Mouse (Mus musculus): ENCODE data around the gene 2310079G19Rik. TPM values are rescaled to one million over a fixed set of nuclear protein-coding genes. Genes with fewer than 3 reads are reported as not detected.

Gene 2310079G19Rik
- total and polyA plus RNA-seq, 3 experiments: 0.27 TPM; not detected in 2

DNA sequence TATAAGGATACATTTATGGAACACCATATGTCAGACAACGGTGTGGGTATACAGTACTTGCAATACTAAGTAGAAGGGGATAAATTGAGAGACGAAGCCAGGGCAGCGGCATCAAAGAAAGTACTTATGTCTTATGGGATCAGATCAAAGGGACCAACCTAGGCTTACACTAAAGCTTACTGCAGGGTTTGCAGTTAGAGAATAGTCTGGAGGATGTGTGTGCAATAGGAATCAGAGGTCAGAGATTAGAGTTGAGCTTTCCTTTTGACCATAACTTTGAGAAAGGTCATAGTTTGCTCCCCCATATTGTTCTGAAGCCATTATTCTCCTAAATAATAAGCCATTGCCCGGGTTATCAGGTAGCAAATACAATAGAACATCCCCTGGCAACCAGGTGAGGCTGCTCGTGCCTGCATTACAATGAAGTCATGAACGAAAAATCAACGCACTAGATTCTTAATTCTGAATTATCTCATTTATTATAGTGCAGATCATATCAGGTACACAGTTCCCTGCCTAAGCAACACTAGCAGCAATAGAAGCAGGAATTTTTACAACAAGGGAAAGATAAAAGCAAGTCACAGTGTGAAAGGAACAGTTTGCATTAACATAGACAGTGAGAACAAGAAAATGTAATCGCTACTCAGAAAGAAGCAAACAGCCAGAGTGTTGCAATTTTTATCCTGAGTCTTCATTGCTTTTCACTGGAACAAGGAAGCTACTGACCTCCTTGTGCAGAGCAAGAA lies 19.1 kb upstream of the 2310079G19Rik start:
- DNase-seq (ENCODE audit: low spot score): no peak
- no peak overlapping the region for H3K4me3 ChIP-seq (ENCODE audit: low read depth, low read length)
- H3K36me3 ChIP-seq (replicated peaks): no peaks in the 10 kb centered on the region
- no peaks in the 10 kb centered on the region for H3K27me3 ChIP-seq (ENCODE audit: insufficient read depth, low read length)
- H3K4me1 ChIP-seq (ENCODE audit: insufficient read depth, low read depth, low read length): no peaks in the 10 kb centered on the region
- ATAC-seq (ENCODE audit: extremely low read depth, insufficient number of reproducible peaks, low FRiP score, poor library complexity, severe bottlenecking): no peak
- TF ChIP-seq GATA1 (IDR thresholded peaks at IDR 0.05; ENCODE audit: borderline replicate concordance, low read length) (no peak), CTCF (IDR thresholded peaks at IDR 0.05; ENCODE audit: low read depth, low read length) (no peak), GATA2 (IDR thresholded peaks at IDR 0.05; ENCODE audit: borderline replicate concordance, low read depth, low read length) (no peak), TAL1 (conservative IDR thresholded peaks at IDR 0.05; ENCODE audit: low read depth, low read length) (no peak), POLR2AphosphoS5 (IDR thresholded peaks at IDR 0.05; ENCODE audit: insufficient replicate concordance, low read depth, low read length) (no peak)
- peaks cover 22% of the 10 kb centered on the region for H3K9me3 ChIP-seq (replicated peaks)

DNA sequence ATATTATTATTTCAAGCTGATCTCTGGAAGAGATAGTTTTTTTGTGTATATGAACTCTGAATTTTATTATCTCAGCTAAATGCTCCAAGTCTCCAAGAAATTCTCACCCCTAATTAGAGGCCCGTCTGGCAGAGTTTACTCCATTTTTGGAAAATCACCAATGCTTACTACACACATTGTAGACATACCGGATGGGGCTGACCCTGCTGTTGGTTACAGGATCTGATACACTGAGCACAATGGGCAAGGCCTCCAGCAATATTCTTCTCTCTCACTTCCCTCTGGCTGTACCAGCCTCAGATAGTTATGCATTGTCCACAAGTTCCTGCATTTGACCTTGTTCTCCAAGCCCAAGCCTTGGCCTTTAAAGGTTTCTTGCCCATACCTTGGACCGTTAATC lies 12.6 kb upstream of the 2310079G19Rik start:
- no peak overlapping the region for H3K4me3 ChIP-seq (ENCODE audit: low read depth, low read length)
- H3K27me3 ChIP-seq (ENCODE audit: insufficient read depth, low read length): no peaks in the 10 kb centered on the region
- TF ChIP-seq CTCF (IDR thresholded peaks at IDR 0.05; ENCODE audit: low read depth, low read length) (no peak), TAL1 (conservative IDR thresholded peaks at IDR 0.05; ENCODE audit: low read depth, low read length) (no peak), GATA2 (IDR thresholded peaks at IDR 0.05; ENCODE audit: borderline replicate concordance, low read depth, low read length) (no peak), GATA1 (IDR thresholded peaks at IDR 0.05; ENCODE audit: borderline replicate concordance, low read length) (no peak), POLR2AphosphoS5 (IDR thresholded peaks at IDR 0.05; ENCODE audit: insufficient replicate concordance, low read depth, low read length) (no peak)
- no peaks in the 10 kb centered on the region for H3K4me1 ChIP-seq (ENCODE audit: insufficient read depth, low read depth, low read length)
- H3K36me3 ChIP-seq (replicated peaks): no peaks in the 10 kb centered on the region
- DNase-seq (ENCODE audit: low spot score) (no peak), ATAC-seq (ENCODE audit: extremely low read depth, insufficient number of reproducible peaks, low FRiP score, poor library complexity, severe bottlenecking) (no peak)
- peaks cover 12% of the 10 kb centered on the region for H3K9me3 ChIP-seq (replicated peaks)

DNA sequence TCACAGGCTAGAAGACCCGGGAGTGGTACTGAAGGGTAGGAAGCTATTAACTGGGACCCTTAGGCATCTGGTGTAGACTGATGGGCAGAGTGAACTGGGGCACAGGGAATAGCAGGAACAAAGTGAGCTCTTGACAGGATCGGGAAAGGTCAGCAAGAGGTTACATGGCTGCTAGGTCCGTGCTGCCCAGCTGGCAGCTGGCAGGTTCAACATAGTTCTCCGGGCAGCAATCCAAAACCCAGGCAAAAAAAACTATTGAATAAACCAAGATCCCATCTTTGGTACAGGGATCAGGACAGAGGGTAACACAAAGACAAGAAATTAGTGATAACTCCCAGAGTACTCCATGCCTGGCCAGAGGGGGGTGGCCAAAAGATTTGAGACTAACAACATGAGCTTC lies 7.7 kb upstream of the 2310079G19Rik start:
- TF ChIP-seq CTCF (IDR thresholded peaks at IDR 0.05; ENCODE audit: low read depth, low read length) (no peak), POLR2AphosphoS5 (IDR thresholded peaks at IDR 0.05; ENCODE audit: insufficient replicate concordance, low read depth, low read length) (no peak), GATA2 (IDR thresholded peaks at IDR 0.05; ENCODE audit: borderline replicate concordance, low read depth, low read length) (no peak), TAL1 (conservative IDR thresholded peaks at IDR 0.05; ENCODE audit: low read depth, low read length) (no peak), GATA1 (IDR thresholded peaks at IDR 0.05; ENCODE audit: borderline replicate concordance, low read length) (no peak)
- ATAC-seq (ENCODE audit: extremely low read depth, insufficient number of reproducible peaks, low FRiP score, poor library complexity, severe bottlenecking): no peak
- no peak overlapping the region for H3K4me3 ChIP-seq (ENCODE audit: low read depth, low read length)
- H3K9me3 ChIP-seq (replicated peaks): peaks cover 9% of the 10 kb centered on the region
- no peaks in the 10 kb centered on the region for H3K27me3 ChIP-seq (ENCODE audit: insufficient read depth, low read length)
- no peaks in the 10 kb centered on the region for H3K4me1 ChIP-seq (ENCODE audit: insufficient read depth, low read depth, low read length)
- no peaks in the 10 kb centered on the region for H3K36me3 ChIP-seq (replicated peaks)
- DNase-seq (ENCODE audit: low spot score): no peak

- no peaks in the 10 kb centered on the region for H3K27me3 ChIP-seq (ENCODE audit: insufficient read depth, low read length)
- H3K9me3 ChIP-seq (replicated peaks): peaks cover 18% of the 10 kb centered on the region
- no peak for TF ChIP-seq CTCF (IDR thresholded peaks at IDR 0.05; ENCODE audit: low read depth, low read length)
- no peak for TF ChIP-seq POLR2AphosphoS5 (IDR thresholded peaks at IDR 0.05; ENCODE audit: insufficient replicate concordance, low read depth, low read length)
- TF ChIP-seq GATA1 (IDR thresholded peaks at IDR 0.05; ENCODE audit: borderline replicate concordance, low read length): no peak
- TF ChIP-seq GATA2 (IDR thresholded peaks at IDR 0.05; ENCODE audit: borderline replicate concordance, low read depth, low read length): no peak
- TF ChIP-seq TAL1 (conservative IDR thresholded peaks at IDR 0.05; ENCODE audit: low read depth, low read length): no peak
- H3K4me1 ChIP-seq (ENCODE audit: insufficient read depth, low read depth, low read length): no peaks in the 10 kb centered on the region
- no peaks in the 10 kb centered on the region for H3K36me3 ChIP-seq (replicated peaks)
- ATAC-seq (ENCODE audit: extremely low read depth, insufficient number of reproducible peaks, low FRiP score, poor library complexity, severe bottlenecking): no peak
- no peak for DNase-seq (ENCODE audit: low spot score)
- H3K4me3 ChIP-seq (ENCODE audit: low read depth, low read length): no peak overlapping the region
Observed at GRCm38 (mm10) chr16:88631474-88631873, 4.0 kb upstream of the 2310079G19Rik start.

GRCm38 (mm10) chr16:88612712-88613111 lies 14.8 kb downstream of the 2310079G19Rik start:
- Histone ChIP-seq H3K4me3 (ENCODE audit: low read depth, low read length) (no peak overlapping the region), H3K36me3 (replicated peaks) (no peaks in the 10 kb centered on the region), H3K27me3 (ENCODE audit: insufficient read depth, low read length) (no peaks in the 10 kb centered on the region), H3K9me3 (replicated peaks) (peaks cover 6% of the 10 kb centered on the region), H3K4me1 (ENCODE audit: insufficient read depth, low read depth, low read length) (no peaks in the 10 kb centered on the region)
- ATAC-seq (ENCODE audit: extremely low read depth, insufficient number of reproducible peaks, low FRiP score, poor library complexity, severe bottlenecking): no peak
- TF ChIP-seq GATA1 (IDR thresholded peaks at IDR 0.05; ENCODE audit: borderline replicate concordance, low read length) (no peak), TAL1 (conservative IDR thresholded peaks at IDR 0.05; ENCODE audit: low read depth, low read length) (no peak), CTCF (IDR thresholded peaks at IDR 0.05; ENCODE audit: low read depth, low read length) (no peak), POLR2AphosphoS5 (IDR thresholded peaks at IDR 0.05; ENCODE audit: insufficient replicate concordance, low read depth, low read length) (no peak), GATA2 (IDR thresholded peaks at IDR 0.05; ENCODE audit: borderline replicate concordance, low read depth, low read length) (no peak)
- no peak for DNase-seq (ENCODE audit: low spot score)

- TF ChIP-seq POLR2AphosphoS5 (IDR thresholded peaks at IDR 0.05; ENCODE audit: insufficient replicate concordance, low read depth, low read length): no peak
- no peak for TF ChIP-seq GATA2 (IDR thresholded peaks at IDR 0.05; ENCODE audit: borderline replicate concordance, low read depth, low read length)
- H3K27me3 ChIP-seq (ENCODE audit: insufficient read depth, low read length): no peaks in the 10 kb centered on the region
Observed at GRCm38 (mm10) chr16:88611922-88612321, 15.5 kb downstream of the 2310079G19Rik start, which contains the start of gene Krtap24-1. Krtap24-1 (minus strand) TSS chr16:88612279.

More at GRCm38 (mm10) chr16:88611922-88612321, 15.5 kb downstream of the 2310079G19Rik start, which contains the start of gene Krtap24-1:
- no peaks in the 10 kb centered on the region for H3K4me1 ChIP-seq (ENCODE audit: insufficient read depth, low read depth, low read length)
- DNase-seq (ENCODE audit: low spot score) (no peak), ATAC-seq (ENCODE audit: extremely low read depth, insufficient number of reproducible peaks, low FRiP score, poor library complexity, severe bottlenecking) (no peak)
- H3K36me3 ChIP-seq (replicated peaks): no peaks in the 10 kb centered on the region
- H3K4me3 ChIP-seq (ENCODE audit: low read depth, low read length): no peak within 1 kb of the TSS
- peaks cover 6% of the 10 kb centered on the region for H3K9me3 ChIP-seq (replicated peaks)

All from G1E (cell line).